Mouse (Mus musculus) hindbrain, embryonic 11.5 days (tissue): Measurements from ENCODE around the gene Dip2c. TPM values are rescaled to one million over a fixed set of nuclear protein-coding genes. Genes with fewer than 3 reads are reported as not detected.

ENCODE experiments used
- ATAC-seq: fragments of 200-750 bp; cut with Nextera tagmentation; 2 replicates; pipeline ENCODE4 v1.8.0; 2017; ENCODE audit warnings: mild to moderate bottlenecking, moderate TSS enrichment, moderate library complexity; ENCODE audit not compliant: low FRiP score
- DNase-seq: peaks from one replicate; pipeline ENCODE4 v3.0.0-alpha.2; 2015; ENCODE audit warnings: low spot score
- H3K27ac ChIP-seq: fragments of 300-500 bp; sonication (generic); 2 replicates; pipeline ENCODE4 v1.5.1; 2014; ENCODE audit warnings: mild to moderate bottlenecking, low read depth, low read length
- H3K27me3 ChIP-seq: fragments of 300-500 bp; sonication (generic); 2 replicates; pipeline ENCODE4 v1.6.1; 2014; ENCODE audit warnings: mild to moderate bottlenecking, low read length, moderate library complexity, mixed read lengths; ENCODE audit not compliant: control insufficient read depth, insufficient read depth
- H3K36me3 ChIP-seq: fragments of 300-500 bp; sonication (generic); 2 replicates; pipeline ENCODE4 v1.6.1; 2014; ENCODE audit warnings: mild to moderate bottlenecking, low read length, moderate library complexity, mixed read lengths; ENCODE audit not compliant: control insufficient read depth, insufficient read depth
- H3K4me1 ChIP-seq: fragments of 300-500 bp; sonication (generic); replicated peaks from 2 replicates; pipeline ENCODE4 v1.6.1; 2014; ENCODE audit warnings: low read length, mixed read lengths; ENCODE audit not compliant: control insufficient read depth, insufficient read depth
- H3K4me2 ChIP-seq: fragments of 300-500 bp; sonication (generic); replicated peaks from 2 replicates; pipeline ENCODE4 v1.6.1; 2014; ENCODE audit warnings: mild to moderate bottlenecking, low read depth, low read length
- H3K4me3 ChIP-seq: fragments of 300-500 bp; sonication (generic); 2 replicates; pipeline ENCODE4 v1.5.1; 2014; ENCODE audit warnings: low read depth, low read length
- H3K9ac ChIP-seq: fragments of 300-500 bp; sonication (generic); 2 replicates; pipeline ENCODE4 v1.6.1; 2014; ENCODE audit warnings: low read depth, low read length
- H3K9me3 ChIP-seq: fragments of 300-500 bp; sonication (generic); 2 replicates; pipeline ENCODE4 v1.6.1; 2016; ENCODE audit warnings: low read length; ENCODE audit not compliant: control insufficient read depth
- WGBS: fragments of 180-500 bp; shearing (Covaris S2); extraction: QIAGEN DNeasy Blood & Tissue Kit; methylation state at CpG from one replicate; pipeline ENCODE4 v1.1.7; 2014; 5-methylcytosine and 5-hydroxymethylcytosine counted together
- polyA plus RNA-seq: library from polyadenylated mRNA; unstranded; fragments of >200 nt; fragmentation: Nextera tagmentation; extraction: Ambion mirVana; gene quantifications from 2 replicates; pipeline ENCODE4 v1.2.1, GENCODE M21; 2014

Dip2c gene
- polyA plus RNA-seq, 1 experiment from 2014 or later: 9.4 TPM

- Histone ChIP-seq H3K9me3 (no peaks in the 10 kb centered on the region), H3K9ac (no peak overlapping the region), H3K4me2 (no peak overlapping the region), H3K36me3 (no peaks in the 10 kb centered on the region), H3K4me1 (no peaks in the 10 kb centered on the region), H3K27ac (no peak overlapping the region), H3K27me3 (no peaks in the 10 kb centered on the region), H3K4me3 (no peak overlapping the region)
- WGBS: 42% methylated on average over 2 of the region's 2 CpGs
- DNase-seq: no peak
- no peak for ATAC-seq
Measured at GRCm38 (mm10) chr13:9632684-9633083, 356.4 kb downstream of the Dip2c start.

GRCm38 (mm10) chr13:9635951-9636350, 359.6 kb downstream of the Dip2c start:
- Histone ChIP-seq H3K9ac (no peak overlapping the region), H3K27ac (no peak overlapping the region), H3K4me3 (no peak overlapping the region), H3K4me1 (no peaks in the 10 kb centered on the region), H3K27me3 (no peaks in the 10 kb centered on the region), H3K36me3 (no peaks in the 10 kb centered on the region), H3K9me3 (no peaks in the 10 kb centered on the region), H3K4me2 (no peak overlapping the region)
- ATAC-seq (no peak), DNase-seq (no peak)
- WGBS: 96% methylated on average over 2 of the region's 2 CpGs

- no peak overlapping the region for H3K27ac ChIP-seq
- H3K4me3 ChIP-seq: no peak overlapping the region
- H3K36me3 ChIP-seq: no peaks in the 10 kb centered on the region
- H3K9ac ChIP-seq: no peak overlapping the region
- no peaks in the 10 kb centered on the region for H3K4me1 ChIP-seq
- H3K27me3 ChIP-seq: no peaks in the 10 kb centered on the region
- WGBS: 63% methylated on average over 4 of the region's 4 CpGs
- no peak for ATAC-seq
- no peak overlapping the region for H3K4me2 ChIP-seq
- peak; percentile 33 for DNase-seq
- H3K9me3 ChIP-seq: no peaks in the 10 kb centered on the region
Measured at GRCm38 (mm10) chr13:9636505-9636904, 360.2 kb downstream of the Dip2c start.

GRCm38 (mm10) chr13:9637949-9638348, 361.6 kb downstream of the Dip2c start:
- Histone ChIP-seq H3K4me2 (no peak overlapping the region), H3K27ac (no peak overlapping the region), H3K27me3 (no peaks in the 10 kb centered on the region), H3K9ac (no peak overlapping the region), H3K36me3 (no peaks in the 10 kb centered on the region), H3K9me3 (no peaks in the 10 kb centered on the region), H3K4me1 (no peaks in the 10 kb centered on the region), H3K4me3 (no peak overlapping the region)
- DNase-seq: no peak
- ATAC-seq: no peak
- 76% methylated on average over 3 of the region's 3 CpGs for WGBS

- Histone ChIP-seq H3K27ac (no peak overlapping the region), H3K4me3 (no peak overlapping the region), H3K9ac (no peak overlapping the region), H3K9me3 (no peaks in the 10 kb centered on the region), H3K36me3 (no peaks in the 10 kb centered on the region), H3K4me2 (no peak overlapping the region), H3K27me3 (no peaks in the 10 kb centered on the region), H3K4me1 (no peaks in the 10 kb centered on the region)
- 96% methylated on average over 13 of the region's 13 CpGs for WGBS
- DNase-seq: no peak
- no peak for ATAC-seq
Measured at GRCm38 (mm10) chr13:9648716-9649115, 372.4 kb downstream of the Dip2c start.

GRCm38 (mm10) chr13:9649894-9650293, 373.6 kb downstream of the Dip2c start:
- no peak overlapping the region for H3K27ac ChIP-seq
- ATAC-seq: no peak
- DNase-seq: no peak
- no peaks in the 10 kb centered on the region for H3K27me3 ChIP-seq
- H3K4me3 ChIP-seq: no peak overlapping the region
- H3K4me2 ChIP-seq: no peak overlapping the region
- no peak overlapping the region for H3K9ac ChIP-seq
- no peaks in the 10 kb centered on the region for H3K9me3 ChIP-seq
- H3K36me3 ChIP-seq: no peaks in the 10 kb centered on the region
- WGBS: 93% methylated on average over 1 of the region's 1 CpGs
- H3K4me1 ChIP-seq: no peaks in the 10 kb centered on the region

GRCm38 (mm10) chr13:9650580-9650979, 374.3 kb downstream of the Dip2c start:
- Histone ChIP-seq H3K4me1 (no peaks in the 10 kb centered on the region), H3K4me3 (no peak overlapping the region)

GRCm38 (mm10) chr13:9653018-9653417, 376.7 kb downstream of the Dip2c start:
- H3K27ac ChIP-seq: no peak overlapping the region
- ATAC-seq (no peak), DNase-seq (no peak)
- H3K4me1 ChIP-seq: no peaks in the 10 kb centered on the region
- no peak overlapping the region for H3K4me3 ChIP-seq
- WGBS: 81% methylated on average over 3 of the region's 3 CpGs
- H3K27me3 ChIP-seq: no peaks in the 10 kb centered on the region
- no peaks in the 10 kb centered on the region for H3K9me3 ChIP-seq
- no peak overlapping the region for H3K4me2 ChIP-seq
- H3K36me3 ChIP-seq: no peaks in the 10 kb centered on the region
- H3K9ac ChIP-seq: no peak overlapping the region

More at GRCm38 (mm10) chr13:9650580-9650979, 374.3 kb downstream of the Dip2c start:
- H3K27ac ChIP-seq: no peak overlapping the region
- no peaks in the 10 kb centered on the region for H3K9me3 ChIP-seq
- H3K36me3 ChIP-seq: no peaks in the 10 kb centered on the region
- DNase-seq: no peak
- H3K4me2 ChIP-seq: no peak overlapping the region
- no peak overlapping the region for H3K9ac ChIP-seq
- ATAC-seq: no peak
- H3K27me3 ChIP-seq: no peaks in the 10 kb centered on the region

- Histone ChIP-seq H3K27ac (no peak overlapping the region), H3K36me3 (0 out of 2 replicates have a peak, but pooled peaks cover 3% of the 10 kb centered on the region), H3K27me3 (no peaks in the 10 kb centered on the region), H3K9me3 (no peaks in the 10 kb centered on the region), H3K9ac (no peak overlapping the region), H3K4me1 (no peaks in the 10 kb centered on the region), H3K4me3 (no peak overlapping the region), H3K4me2 (no peak overlapping the region)
- DNase-seq (no peak), ATAC-seq (no peak)
- WGBS: 93% methylated on average over 6 of the region's 6 CpGs
Measured at GRCm38 (mm10) chr13:9656613-9657012, 380.3 kb downstream of the Dip2c start.
